Mouse (Mus musculus) liver, adult 2 months (tissue): ENCODE measurements around the gene Gm7792. TPM values are rescaled to one million over a fixed set of nuclear protein-coding genes. Genes with fewer than 3 reads are reported as not detected.
"Not testable (repeated sequence)": the region's sequence is repeated elsewhere in the genome, so short reads cannot be mapped to it uniquely, and the experiment has no call there.

Experiments used
- DNase-seq: peaks from one replicate; pipeline ENCODE4 v3.0.0-alpha.2; 2011; ENCODE audit warnings: low read depth, low spot score; ENCODE audit errors: extremely low read depth
- H3K27ac ChIP-seq: fragments of 200-500 bp; replicated peaks from 2 replicates; pipeline ENCODE4 v1.5.1; 2012; ENCODE audit warnings: low read depth, mild to moderate bottlenecking, control low read depth, inconsistent platforms, low read length; ENCODE audit not compliant: insufficient read depth
- H3K27me3 ChIP-seq: fragments of 200-500 bp; 2 replicates; pipeline ENCODE4 v1.6.1; 2012; ENCODE audit warnings: mild to moderate bottlenecking, moderate library complexity, low read length, inconsistent platforms; ENCODE audit not compliant: control insufficient read depth, insufficient read depth
- H3K36me3 ChIP-seq: fragments of 200-500 bp; 2 replicates; pipeline ENCODE4 v1.6.1; 2012; ENCODE audit warnings: low read length, inconsistent platforms; ENCODE audit not compliant: control insufficient read depth, insufficient read depth
- H3K4me1 ChIP-seq: fragments of 200-500 bp; 2 replicates; pipeline ENCODE4 v1.6.1; 2011; ENCODE audit warnings: low read length; ENCODE audit not compliant: control insufficient read depth, insufficient read depth
- H3K4me3 ChIP-seq: fragments of 200-500 bp; 2 replicates; pipeline ENCODE4 v1.5.1; 2011; ENCODE audit warnings: low read depth, mild to moderate bottlenecking, control low read depth, low read length, moderate library complexity; ENCODE audit not compliant: insufficient read depth
- H3K79me2 ChIP-seq: fragments of 200-500 bp; 2 replicates; pipeline ENCODE4 v1.6.1; 2012; ENCODE audit warnings: inconsistent platforms, mild to moderate bottlenecking, low read length, moderate library complexity; ENCODE audit not compliant: control insufficient read depth, insufficient read depth
- H3K9ac ChIP-seq: fragments of 200-500 bp; 2 replicates; pipeline ENCODE4 v1.6.1; 2012; ENCODE audit warnings: low read depth, mild to moderate bottlenecking, control low read depth, inconsistent platforms, low read length
- WGBS: fragments of 180-500 bp; shearing (Covaris S2); methylation state at CpG from one replicate; pipeline ENCODE4 v1.1.7; 2018; 5-methylcytosine and 5-hydroxymethylcytosine counted together
- polyA plus RNA-seq: library from polyadenylated mRNA; depleted of rRNA; stranded (reverse); fragments of >200 nt; gene quantifications from 2 replicates; pipeline ENCODE4 v1.2.3, GENCODE M21; 2012; rRNA removed
- total RNA-seq: library from RNA; depleted of rRNA; stranded (reverse); fragments of >200 nt; gene quantifications from 2 replicates; pipeline ENCODE4 v1.2.3, GENCODE M21; 2014; rRNA removed

Gm7792 gene
- not detected in 2 replicates for total RNA-seq
- polyA plus RNA-seq: not detected in 2 replicates

DNA sequence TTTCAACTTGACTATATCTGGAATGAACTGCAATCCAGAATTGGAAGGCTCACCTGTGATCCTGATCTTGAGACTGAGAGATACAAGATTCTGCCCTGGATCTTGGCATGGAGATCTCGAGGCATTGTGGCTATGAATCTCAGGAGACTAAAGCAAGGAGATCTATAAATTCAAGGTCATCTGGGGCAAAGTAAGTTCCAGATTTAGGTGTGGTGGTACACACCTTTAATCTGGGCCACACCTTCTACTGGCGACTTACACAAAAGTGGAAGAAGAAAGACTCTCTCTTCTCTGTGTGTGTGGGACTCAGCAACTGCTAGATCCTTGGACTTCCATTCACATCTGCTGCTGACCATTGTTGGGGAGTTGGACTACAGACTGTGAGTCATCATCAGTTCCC is at the start of gene Gm7792:
Gene Gm7792, plus strand, starts transcription at position 301 of the 400 bp plus-strand sequence.
- not testable (repeated sequence) for H3K36me3 ChIP-seq, H3K9ac ChIP-seq, H3K4me3 ChIP-seq, H3K27ac ChIP-seq, H3K79me2 ChIP-seq, DNase-seq, H3K4me1 ChIP-seq, H3K27me3 ChIP-seq
- WGBS: 73% methylated on average over 1 of the region's 2 CpGs

Other genes starting within 250 kb of the Gm7792 start
- not detected in 2 replicates for gene C87414, start 172.2 kb upstream of the Gm7792 start, total RNA-seq
- not detected in 2 replicates for gene C87414, start 172.2 kb upstream of the Gm7792 start, polyA plus RNA-seq
- gene Gm16429, start 85.3 kb downstream of the Gm7792 start, total RNA-seq: not detected in 2 replicates
- gene Gm16429, start 85.3 kb downstream of the Gm7792 start, polyA plus RNA-seq: not detected in 2 replicates
- gene BC061212, start 226.8 kb downstream of the Gm7792 start, total RNA-seq: not detected in 2 replicates
- not detected in 2 replicates for gene BC061212, start 226.8 kb downstream of the Gm7792 start, polyA plus RNA-seq
- not detected in 2 replicates for gene Gm6351, start 232.6 kb downstream of the Gm7792 start, total RNA-seq
- not detected in 2 replicates for gene Gm6351, start 232.6 kb downstream of the Gm7792 start, polyA plus RNA-seq